Mouse (Mus musculus) midbrain, embryonic 10.5 days (tissue): ENCODE data around the gene Cdca8. TPM values are rescaled to one million over a fixed set of nuclear protein-coding genes. Genes with fewer than 3 reads are reported as not detected.

Experiments
- DNase-seq: peaks from one replicate; pipeline ENCODE4 v3.0.0-alpha.2; 2017; ENCODE audit warnings: low spot score
- H3K27ac ChIP-seq: fragments of 300-500 bp; sonication (generic); replicated peaks from 2 replicates; pipeline ENCODE4 v1.5.1; 2016; ENCODE audit warnings: mild to moderate bottlenecking
- H3K27me3 ChIP-seq: fragments of 300-500 bp; sonication (generic); 2 replicates; pipeline ENCODE4 v1.6.1; 2016; ENCODE audit warnings: low read depth, mild to moderate bottlenecking; ENCODE audit not compliant: poor library complexity, severe bottlenecking
- H3K36me3 ChIP-seq: fragments of 300-500 bp; sonication (generic); 2 replicates; pipeline ENCODE4 v1.6.1; 2016; ENCODE audit warnings: mild to moderate bottlenecking, moderate library complexity
- H3K4me1 ChIP-seq: fragments of 300-500 bp; sonication (generic); 2 replicates; pipeline ENCODE4 v1.6.1; 2016
- H3K4me3 ChIP-seq: fragments of 300-500 bp; sonication (generic); 2 replicates; pipeline ENCODE4 v1.5.1; 2016; ENCODE audit warnings: mild to moderate bottlenecking, moderate library complexity
- H3K9me3 ChIP-seq: fragments of 300-500 bp; sonication (generic); replicated peaks from 2 replicates; pipeline ENCODE4 v1.6.1; 2016; ENCODE audit warnings: mild to moderate bottlenecking
- WGBS: fragments of 180-500 bp; shearing (Covaris S2); methylation state at CpG from one replicate; pipeline ENCODE4 v1.1.7; 2016; 5-methylcytosine and 5-hydroxymethylcytosine counted together
- polyA plus RNA-seq: library from polyadenylated mRNA; unstranded; fragments of >200 nt; fragmentation: Nextera tagmentation; extraction: Ambion mirVana; gene quantifications from 2 replicates; pipeline ENCODE4 v1.2.1, GENCODE M21; 2016

Gene Cdca8
- polyA plus RNA-seq, 1 experiment from 2014 or later, result 298 TPM

DNA sequence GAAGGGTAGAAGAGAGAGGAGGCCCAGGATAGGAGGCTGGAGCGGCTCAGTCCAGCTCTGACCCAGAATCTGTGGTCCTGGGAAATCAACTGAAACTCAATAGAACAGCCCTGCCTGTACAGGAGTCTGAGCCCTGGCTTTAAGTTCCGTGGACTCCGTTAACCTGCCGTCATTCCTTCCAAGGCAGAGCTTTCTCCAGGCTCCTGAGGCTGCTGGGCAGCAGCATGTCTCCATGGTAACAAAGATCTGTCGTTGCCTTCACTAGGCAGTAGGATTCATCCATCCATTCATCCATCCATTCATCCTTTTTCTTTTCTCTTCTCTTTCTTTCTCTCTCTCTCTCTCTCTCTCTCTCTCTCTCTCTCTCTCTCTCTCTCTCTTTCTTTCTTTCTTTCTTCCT lies 31.6 kb upstream of the Cdca8 start:
- WGBS, result 50% methylated on average over 5 of the region's 5 CpGs

GRCm38 (mm10) chr4:124970194-124970593 lies 31.1 kb upstream of the Cdca8 start:
- no peak overlapping the region for H3K4me3 ChIP-seq
- no peaks in the 10 kb centered on the region for H3K36me3 ChIP-seq
- DNase-seq, result no peak
- H3K27ac ChIP-seq, result peak overlapping the region; percentile 74
- WGBS, result 75% methylated on average over 11 of the region's 11 CpGs
- H3K9me3 ChIP-seq, result no peaks in the 10 kb centered on the region
- peaks cover 65% of the 10 kb centered on the region for H3K4me1 ChIP-seq
- H3K27me3 ChIP-seq, result no peaks in the 10 kb centered on the region; the same call in 1 of the 2 replicates

More for the DNA sequence above, 31.6 kb upstream of the Cdca8 start:
- no peak for DNase-seq
- H3K27me3 ChIP-seq, result no peaks in the 10 kb centered on the region; the same call in 1 of the 2 replicates
- no peaks in the 10 kb centered on the region for H3K36me3 ChIP-seq
- peak overlapping the region; percentile 74 for H3K27ac ChIP-seq
- H3K9me3 ChIP-seq, result no peaks in the 10 kb centered on the region
- H3K4me1 ChIP-seq, result peaks cover 62% of the 10 kb centered on the region
- no peak overlapping the region for H3K4me3 ChIP-seq

DNA sequence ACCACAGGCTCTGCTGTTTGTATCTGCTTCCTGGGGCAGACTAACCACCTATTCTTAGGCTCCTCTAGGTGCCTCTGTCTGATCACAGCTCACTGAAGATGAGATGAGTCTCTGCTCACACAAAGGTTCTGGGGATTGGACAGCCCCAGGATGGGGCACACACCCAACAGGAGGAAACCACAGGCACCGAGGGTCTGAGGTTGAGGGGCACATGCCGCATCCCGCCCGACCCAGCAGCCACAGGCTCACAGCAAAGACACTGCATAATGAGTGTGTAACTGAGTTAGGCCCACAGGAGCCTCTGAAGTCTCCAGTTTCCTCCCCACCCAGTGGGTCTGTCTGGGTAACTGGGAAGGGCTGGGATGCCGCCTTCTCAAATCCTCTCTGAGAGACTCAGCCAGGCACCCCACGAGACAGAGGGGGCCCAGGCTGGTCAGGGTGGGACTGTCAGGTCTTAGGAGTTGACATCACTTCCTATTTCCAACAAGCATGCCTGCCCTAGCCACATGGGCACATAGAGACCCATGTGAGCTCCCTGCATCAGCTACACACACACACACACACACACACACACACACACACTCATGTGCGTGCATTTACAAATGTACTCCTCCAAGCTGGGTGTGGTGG lies 30.2 kb upstream of the Cdca8 start:
- Histone ChIP-seq H3K9me3 (no peaks in the 10 kb centered on the region), H3K27me3 (no peaks in the 10 kb centered on the region; the same call in 1 of the 2 replicates)

DNA sequence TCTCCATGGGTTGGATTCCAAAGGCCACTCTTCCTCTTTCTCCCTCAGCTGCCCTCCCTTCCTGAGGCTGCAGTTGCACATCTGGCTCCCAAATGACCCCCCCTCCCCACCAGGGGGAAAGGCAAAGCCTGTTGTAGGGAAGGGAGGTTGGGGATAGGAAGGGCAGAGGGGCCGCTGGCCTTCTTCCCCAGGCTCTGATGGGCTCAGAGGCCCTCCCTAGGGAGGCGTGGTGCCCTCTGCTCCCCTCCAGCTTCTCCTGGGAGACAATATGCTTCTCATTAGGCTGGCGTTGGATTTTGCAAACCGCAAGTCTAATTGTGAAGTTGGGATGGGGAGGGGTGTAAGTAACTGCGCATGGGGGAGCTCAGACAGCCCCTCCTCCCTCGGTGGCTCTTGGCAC lies 29.6 kb upstream of the Cdca8 start:
- 67% methylated on average over 6 of the region's 6 CpGs for WGBS
- Histone ChIP-seq H3K27me3 (no peaks in the 10 kb centered on the region; the same call in 1 of the 2 replicates), H3K9me3 (no peaks in the 10 kb centered on the region), H3K36me3 (no peaks in the 10 kb centered on the region), H3K27ac (peak overlapping the region; percentile 76), H3K4me1 (peaks cover 73% of the 10 kb centered on the region), H3K4me3 (no peak overlapping the region)
- no peak for DNase-seq

More for the DNA sequence above, 30.2 kb upstream of the Cdca8 start:
- Histone ChIP-seq H3K27ac (peak overlapping the region; percentile 76), H3K4me3 (no peak overlapping the region), H3K36me3 (no peaks in the 10 kb centered on the region), H3K4me1 (peaks cover 73% of the 10 kb centered on the region)
- WGBS, result 79% methylated on average over 7 of the region's 7 CpGs
- DNase-seq, result no peak

DNA sequence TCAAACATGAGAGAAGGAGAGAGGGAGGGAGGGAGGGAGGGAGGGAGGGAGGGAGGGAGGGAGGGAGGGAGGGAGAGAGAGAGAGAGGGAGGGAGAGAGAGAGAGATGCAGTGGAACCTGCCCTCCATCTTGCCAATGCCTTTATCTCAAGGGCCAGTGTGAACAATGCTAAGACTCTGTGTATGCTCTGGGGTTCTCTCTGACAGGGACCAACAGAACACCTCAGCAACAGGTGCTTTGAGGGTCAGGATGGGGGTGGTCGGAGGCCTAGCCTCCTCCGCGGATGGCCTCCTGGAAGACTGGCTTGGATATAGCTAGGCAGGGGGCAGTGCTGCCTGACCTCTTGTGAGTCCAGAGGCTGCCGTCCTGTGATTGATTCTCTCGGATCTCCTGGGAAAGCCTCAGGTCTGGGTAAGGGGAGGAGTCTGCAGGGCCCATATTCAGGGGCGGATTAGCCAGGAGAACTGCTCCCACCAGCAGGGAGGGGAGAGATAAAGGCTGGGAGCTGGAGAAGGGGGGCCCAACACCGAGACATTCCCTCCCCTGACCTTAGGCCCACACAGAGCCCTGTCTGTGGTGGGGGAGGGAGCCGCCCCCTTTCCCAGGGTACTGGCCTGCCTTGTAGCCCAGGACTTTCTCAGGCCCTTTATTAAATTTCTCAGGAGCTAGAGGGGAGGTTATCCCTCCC lies 25.9 kb upstream of the Cdca8 start:
- WGBS, result 5% methylated on average over 8 of the region's 8 CpGs
- Histone ChIP-seq H3K27me3 (no peaks in the 10 kb centered on the region; the same call in 1 of the 2 replicates), H3K4me3 (peak overlapping the region; percentile 7; the same call in 1 of the 2 replicates), H3K27ac (peak overlapping the region; percentile 82), H3K4me1 (peaks cover 56% of the 10 kb centered on the region), H3K9me3 (no peaks in the 10 kb centered on the region), H3K36me3 (no peaks in the 10 kb centered on the region)
- peak; percentile 80 for DNase-seq

- no peaks in the 10 kb centered on the region for H3K9me3 ChIP-seq
- 56% methylated on average over 11 of the region's 11 CpGs for WGBS
- H3K4me3 ChIP-seq, result no peak overlapping the region
- DNase-seq, result no peak
- H3K4me1 ChIP-seq, result peaks cover 37% of the 10 kb centered on the region
- H3K27me3 ChIP-seq, result no peaks in the 10 kb centered on the region
- H3K36me3 ChIP-seq, result no peaks in the 10 kb centered on the region
- 0 out of 2 replicates have a peak overlapping the region, but pooled peaks have one; percentile 50 for H3K27ac ChIP-seq
Measured at GRCm38 (mm10) chr4:124962576-124962975, 23.5 kb upstream of the Cdca8 start.

DNA sequence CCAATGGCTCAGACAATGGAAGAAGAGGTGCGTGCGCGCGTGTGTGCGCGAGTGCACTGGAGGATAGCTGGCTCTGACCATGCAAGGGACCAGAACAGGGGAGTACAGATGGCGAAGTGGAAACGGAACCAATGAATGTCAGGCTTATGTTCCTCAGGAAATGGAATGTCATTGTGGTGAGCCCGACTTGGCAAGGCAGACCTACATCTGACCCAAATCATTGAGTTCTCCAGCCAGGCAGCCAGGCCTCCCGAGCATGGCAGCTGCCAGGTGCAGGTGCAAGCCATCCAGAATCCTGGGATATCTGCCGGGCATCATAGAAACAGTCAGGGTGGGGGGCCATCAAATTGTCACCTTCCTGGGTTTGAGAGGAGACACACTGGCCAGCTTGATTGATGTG lies 21.8 kb upstream of the Cdca8 start:
- no peak for DNase-seq
- H3K27me3 ChIP-seq, result no peaks in the 10 kb centered on the region
- no peak overlapping the region for H3K27ac ChIP-seq
- H3K4me1 ChIP-seq, result peaks cover 32% of the 10 kb centered on the region
- H3K9me3 ChIP-seq, result no peaks in the 10 kb centered on the region
- 94% methylated on average over 11 of the region's 11 CpGs for WGBS
- H3K36me3 ChIP-seq, result no peaks in the 10 kb centered on the region
- H3K4me3 ChIP-seq, result no peak overlapping the region

DNA sequence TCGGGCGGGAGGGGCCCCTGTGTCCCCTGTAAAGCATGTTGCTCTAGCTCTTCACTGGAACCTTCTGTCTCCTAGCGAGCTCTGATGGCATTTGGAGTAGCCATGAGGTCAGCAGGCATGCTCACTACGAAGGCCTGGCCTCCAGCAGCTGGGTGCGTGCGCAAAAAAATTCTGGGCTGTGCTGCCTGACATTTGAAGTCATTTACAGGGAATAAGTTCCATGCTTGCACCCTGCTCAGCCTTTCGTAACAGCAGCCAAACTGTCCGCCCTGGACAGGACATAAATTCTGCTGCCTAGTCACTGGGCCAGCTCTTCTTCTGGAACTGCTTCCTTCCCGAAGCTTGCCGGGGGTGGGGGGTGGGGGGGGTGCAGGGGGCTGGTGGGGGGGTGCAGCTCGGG lies 20.0 kb upstream of the Cdca8 start:
- no peak for DNase-seq
- 0 out of 2 replicates have a peak overlapping the region, but pooled peaks have one; percentile 23 for H3K27ac ChIP-seq

GRCm38 (mm10) chr4:124957284-124957683 lies 18.2 kb upstream of the Cdca8 start:
- Histone ChIP-seq H3K9me3 (no peaks in the 10 kb centered on the region), H3K4me1 (0 out of 2 replicates have a peak, but pooled peaks cover 4% of the 10 kb centered on the region), H3K27ac (no peak overlapping the region), H3K27me3 (no peaks in the 10 kb centered on the region), H3K36me3 (no peaks in the 10 kb centered on the region), H3K4me3 (no peak overlapping the region)
- WGBS, result 83% methylated on average over 2 of the region's 2 CpGs
- no peak for DNase-seq

More for the DNA sequence above, 20.0 kb upstream of the Cdca8 start:
- Histone ChIP-seq H3K4me3 (no peak overlapping the region), H3K4me1 (peaks cover 16% of the 10 kb centered on the region), H3K36me3 (no peaks in the 10 kb centered on the region), H3K27me3 (no peaks in the 10 kb centered on the region), H3K9me3 (no peaks in the 10 kb centered on the region)
- WGBS, result 73% methylated on average over 11 of the region's 11 CpGs

GRCm38 (mm10) chr4:124953546-124953945 lies 14.4 kb upstream of the Cdca8 start:
- Histone ChIP-seq H3K36me3 (no peaks in the 10 kb centered on the region), H3K4me1 (no peaks in the 10 kb centered on the region), H3K27ac (no peak overlapping the region), H3K9me3 (no peaks in the 10 kb centered on the region), H3K27me3 (no peaks in the 10 kb centered on the region), H3K4me3 (no peak overlapping the region)
- DNase-seq, result no peak
- 79% methylated on average over 4 of the region's 4 CpGs for WGBS

- DNase-seq, result no peak
- H3K27ac ChIP-seq, result no peak overlapping the region
- H3K4me1 ChIP-seq, result no peaks in the 10 kb centered on the region
- WGBS, result 59% methylated on average over 10 of the region's 10 CpGs
- no peak overlapping the region for H3K4me3 ChIP-seq
- H3K36me3 ChIP-seq, result no peaks in the 10 kb centered on the region
- no peaks in the 10 kb centered on the region for H3K27me3 ChIP-seq
- no peaks in the 10 kb centered on the region for H3K9me3 ChIP-seq
Measured at GRCm38 (mm10) chr4:124951036-124951433, 11.9 kb upstream of the Cdca8 start.

- H3K27ac ChIP-seq, result no peak overlapping the region
- no peaks in the 10 kb centered on the region for H3K27me3 ChIP-seq
- H3K4me1 ChIP-seq, result no peaks in the 10 kb centered on the region
- H3K4me3 ChIP-seq, result no peak overlapping the region
- no peaks in the 10 kb centered on the region for H3K9me3 ChIP-seq
- no peak for DNase-seq
- no peaks in the 10 kb centered on the region for H3K36me3 ChIP-seq
- WGBS, result 89% methylated on average over 21 of the region's 21 CpGs
Measured at GRCm38 (mm10) chr4:124950181-124951035, 11.3 kb upstream of the Cdca8 start.
